Mouse (Mus musculus) midbrain, embryonic 13.5 days (tissue): Measurements from ENCODE around the gene Cyp4a32. TPM values are rescaled to one million over a fixed set of nuclear protein-coding genes. Genes with fewer than 3 reads are reported as not detected.

Source experiments
- ATAC-seq: fragments of 200-750 bp; cut with Nextera tagmentation; 2 replicates; pipeline ENCODE4 v1.8.0; 2017; ENCODE audit warnings: mild to moderate bottlenecking, moderate TSS enrichment, moderate library complexity
- H3K27ac ChIP-seq: fragments of 300-500 bp; sonication (generic); 2 replicates; pipeline ENCODE4 v1.5.1; 2015; ENCODE audit warnings: inconsistent platforms, mild to moderate bottlenecking, moderate library complexity
- H3K27me3 ChIP-seq: fragments of 300-500 bp; sonication (generic); 2 replicates; pipeline ENCODE4 v1.6.1; 2015; ENCODE audit warnings: mild to moderate bottlenecking, inconsistent platforms
- H3K36me3 ChIP-seq: fragments of 300-500 bp; sonication (generic); 2 replicates; pipeline ENCODE4 v1.6.1; 2015; ENCODE audit warnings: mild to moderate bottlenecking, inconsistent platforms
- H3K4me1 ChIP-seq: fragments of 300-500 bp; sonication (generic); replicated peaks from 2 replicates; pipeline ENCODE4 v1.6.1; 2015; ENCODE audit warnings: inconsistent platforms
- H3K4me2 ChIP-seq: fragments of 300-500 bp; sonication (generic); replicated peaks from 2 replicates; pipeline ENCODE4 v1.6.1; 2015; ENCODE audit warnings: moderate library complexity, mild to moderate bottlenecking, inconsistent platforms
- H3K4me3 ChIP-seq: fragments of 300-500 bp; sonication (generic); replicated peaks from 2 replicates; pipeline ENCODE4 v1.5.1; 2015; ENCODE audit warnings: mild to moderate bottlenecking, inconsistent platforms
- H3K9ac ChIP-seq: fragments of 300-500 bp; sonication (generic); replicated peaks from 2 replicates; pipeline ENCODE4 v1.6.1; 2015; ENCODE audit warnings: mild to moderate bottlenecking, inconsistent platforms
- H3K9me3 ChIP-seq: fragments of 300-500 bp; sonication (generic); 2 replicates; pipeline ENCODE4 v1.6.1; 2016; ENCODE audit warnings: mild to moderate bottlenecking, inconsistent platforms
- polyA plus RNA-seq: library from polyadenylated mRNA; unstranded; fragments of >200 nt; fragmentation: Nextera tagmentation; extraction: Ambion mirVana; gene quantifications from 2 replicates; pipeline ENCODE4 v1.2.1, GENCODE M21; 2015

Gene Cyp4a32
- polyA plus RNA-seq, 1 experiment from 2014 or later = not detected

DNA sequence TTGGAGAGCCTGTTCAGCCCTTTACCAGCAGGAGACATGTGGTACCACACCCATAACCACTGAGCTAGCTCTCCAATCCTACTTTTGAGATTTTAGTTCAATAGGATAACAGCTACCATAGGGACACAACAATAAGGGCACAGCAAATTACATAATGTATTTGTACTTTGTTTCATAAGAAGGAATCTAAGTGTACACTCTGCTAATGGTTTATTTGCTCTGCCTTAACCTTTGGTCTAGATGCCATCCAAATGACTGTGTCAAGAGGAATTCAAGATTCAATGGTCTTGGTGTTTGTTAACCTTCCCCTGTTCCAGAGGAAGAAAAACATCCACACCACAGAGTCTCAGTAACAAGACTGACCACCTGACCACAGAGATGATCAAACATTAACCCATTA, 58.4 kb downstream of the Cyp4a32 start:
- H3K4me2 ChIP-seq = no peak overlapping the region
- H3K4me1 ChIP-seq = peaks cover 8% of the 10 kb centered on the region
- no peak overlapping the region for H3K27ac ChIP-seq
- H3K36me3 ChIP-seq = no peaks in the 10 kb centered on the region
- H3K9ac ChIP-seq = no peak overlapping the region
- no peaks in the 10 kb centered on the region for H3K27me3 ChIP-seq
- H3K4me3 ChIP-seq = no peak overlapping the region
- no peaks in the 10 kb centered on the region for H3K9me3 ChIP-seq
- no peak for ATAC-seq

Other genes with a start within 250 kb of the Cyp4a32 start
- not detected in 2 replicates for gene Cyp4a12b, start 189.3 kb upstream of the Cyp4a32 start, polyA plus RNA-seq
- not detected in 2 replicates for gene Cyp4a30b, start 148.4 kb upstream of the Cyp4a32 start, polyA plus RNA-seq
- gene Cyp4a14, start 104.8 kb upstream of the Cyp4a32 start, polyA plus RNA-seq = not detected in 2 replicates
- gene Cyp4a10, start 82.7 kb upstream of the Cyp4a32 start, polyA plus RNA-seq = not detected in 2 replicates
- not detected in 2 replicates for gene Cyp4a31, start 37.3 kb upstream of the Cyp4a32 start, polyA plus RNA-seq
- gene Cyp4b1, start 46.8 kb downstream of the Cyp4a32 start, polyA plus RNA-seq = 0.12 and 0.22 TPM in 2 replicates
- 22.0 and 23.9 TPM in 2 replicates for gene Efcab14, start 136.8 kb downstream of the Cyp4a32 start, polyA plus RNA-seq
- 0.35 and 0.54 TPM in 2 replicates for gene Tex38, start 180.0 kb downstream of the Cyp4a32 start, polyA plus RNA-seq
- gene Atpaf1, start 183.8 kb downstream of the Cyp4a32 start, polyA plus RNA-seq = 38.7 and 41.9 TPM in 2 replicates
- gene Mob3c, start 227.1 kb downstream of the Cyp4a32 start, polyA plus RNA-seq = 4.0 and 4.9 TPM in 2 replicates
- 23.3 and 25.7 TPM in 2 replicates for gene Mknk1, start 238.2 kb downstream of the Cyp4a32 start, polyA plus RNA-seq